Comparison of ENCODE assay signal across 13 mouse cellular contexts in genomic region chr5:104003256-104003931, GRCm38 (mm10). TPM values are rescaled to one million over a fixed set of nuclear protein-coding genes. Genes with fewer than 3 reads are reported as not detected.
DNase-seq lines count a peak whose midpoint lies in the region; ATAC-seq and TF ChIP-seq lines count a peak whose summit lies in the region.
"Had no signal": no experiment of that assay in that cellular context is flagged by ENCODE, and none has a peak within 500 bp of the region (broad histone marks: within the 10 kb centered on the region; RNA-seq: fewer than 3 reads in every experiment).

No protein-coding gene starts in this region.

- no peaks in the 10 kb centered on the region for H3K9me3 ChIP-seq in embryonic facial prominence, embryonic 13.5 days
- H3K9me3 ChIP-seq in hindbrain, postnatal 0 days (ENCODE audit: low read length): no peaks in the 10 kb centered on the region
- H3K9me3 ChIP-seq in midbrain, embryonic 11.5 days (ENCODE audit: control insufficient read depth, low read length): no peaks in the 10 kb centered on the region
- no peaks in the 10 kb centered on the region for H3K9me3 ChIP-seq in heart, embryonic 12.5 days (replicated peaks)

- peak overlapping the region; percentile 33 for H3K4me2 ChIP-seq in embryonic facial prominence, embryonic 13.5 days
- peak overlapping the region; percentile 14; the same call in 1 of the 2 replicates for H3K4me2 ChIP-seq in hindbrain, postnatal 0 days (ENCODE audit: low read depth, low read length)
- peak overlapping the region; percentile 29; the same call in 1 of the 2 replicates for H3K4me2 ChIP-seq in midbrain, embryonic 11.5 days
- H3K4me2 ChIP-seq in heart, embryonic 12.5 days: no peak overlapping the region

- peak overlapping the region; percentile 8; the same call in 1 of the 2 replicates for H3K4me3 ChIP-seq in embryonic facial prominence, embryonic 13.5 days
- H3K4me3 ChIP-seq in hindbrain, postnatal 0 days (ENCODE audit: low read length): no peak overlapping the region
- no peak overlapping the region for H3K4me3 ChIP-seq in midbrain, embryonic 11.5 days (ENCODE audit: low read depth, low read length)
- no peak overlapping the region for H3K4me3 ChIP-seq in heart, embryonic 12.5 days

- 0 out of 2 replicates have a peak overlapping the region, but pooled peaks have one; percentile 27 for H3K9ac ChIP-seq in embryonic facial prominence, embryonic 13.5 days
- no peak overlapping the region for H3K9ac ChIP-seq in hindbrain, postnatal 0 days (replicated peaks; ENCODE audit: low read length)
- H3K9ac ChIP-seq in midbrain, embryonic 11.5 days (ENCODE audit: low read length): no peak overlapping the region
- no peak overlapping the region for H3K9ac ChIP-seq in heart, embryonic 12.5 days

- H3K27ac ChIP-seq in embryonic facial prominence, embryonic 13.5 days: peak overlapping the region; percentile 22; the same call in 1 of the 2 replicates
- no peak overlapping the region for H3K27ac ChIP-seq in hindbrain, postnatal 0 days
- H3K27ac ChIP-seq in midbrain, embryonic 11.5 days (ENCODE audit: low read depth, low read length): no peak overlapping the region
- H3K27ac ChIP-seq in heart, embryonic 12.5 days (ENCODE audit: poor library complexity, severe bottlenecking): no peak overlapping the region

- no peak for TF ChIP-seq CTCF in hindbrain, postnatal 0 days (IDR thresholded peaks at IDR 0.05; ENCODE audit: low read depth)

- H3K27me3 ChIP-seq in embryonic facial prominence, embryonic 13.5 days: no peaks in the 10 kb centered on the region
- H3K27me3 ChIP-seq in hindbrain, postnatal 0 days (ENCODE audit: insufficient read depth, low read length): no peaks in the 10 kb centered on the region
- no peaks in the 10 kb centered on the region for H3K27me3 ChIP-seq in midbrain, embryonic 11.5 days (ENCODE audit: control insufficient read depth, insufficient read depth, low read length)
- no peaks in the 10 kb centered on the region for H3K27me3 ChIP-seq in heart, embryonic 12.5 days (replicated peaks)

- no peaks in the 10 kb centered on the region; the same call in 1 of the 2 replicates for H3K36me3 ChIP-seq in embryonic facial prominence, embryonic 13.5 days
- H3K36me3 ChIP-seq in hindbrain, postnatal 0 days (ENCODE audit: insufficient read depth, low read length): no peaks in the 10 kb centered on the region
- H3K36me3 ChIP-seq in midbrain, embryonic 11.5 days (ENCODE audit: control insufficient read depth, insufficient read depth, low read length): no peaks in the 10 kb centered on the region
- peaks cover 44% of the 10 kb centered on the region for H3K36me3 ChIP-seq in heart, embryonic 12.5 days

- no peaks in the 10 kb centered on the region for H3K4me1 ChIP-seq in embryonic facial prominence, embryonic 13.5 days
- no peaks in the 10 kb centered on the region for H3K4me1 ChIP-seq in hindbrain, postnatal 0 days (ENCODE audit: insufficient read depth, low read length)
- H3K4me1 ChIP-seq in midbrain, embryonic 11.5 days (ENCODE audit: control insufficient read depth, insufficient read depth, low read length): no peaks in the 10 kb centered on the region
- no peaks in the 10 kb centered on the region for H3K4me1 ChIP-seq in heart, embryonic 12.5 days (replicated peaks)

- DNase-seq in brain, adult 2 months (ENCODE audit: low read depth, low spot score): peak; percentile 13
- no peak for DNase-seq in hindbrain, postnatal 0 days (ENCODE audit: low spot score)
- peak; percentile 73 for DNase-seq in midbrain, embryonic 11.5 days (ENCODE audit: low spot score, missing footprints)
- DNase-seq in B cell, adult 2 months: no peak
- DNase-seq in cerebellum, adult 11-12 months: no peak
- DNase-seq: cerebellum, adult 2 months; layer of hippocampus, postnatal 36 days; right cerebral cortex, postnatal 25 days had no signal

- WGBS in embryonic facial prominence, embryonic 13.5 days: 40% methylated on average over 15 of the region's 15 CpGs
- WGBS in hindbrain, postnatal 0 days: 60% methylated on average over 15 of the region's 15 CpGs
- WGBS in midbrain, embryonic 11.5 days: 50% methylated on average over 15 of the region's 15 CpGs
- 50% methylated on average over 15 of the region's 15 CpGs for WGBS in heart, embryonic 12.5 days

- no peak for ATAC-seq in embryonic facial prominence, embryonic 13.5 days (ENCODE audit: insufficient number of reproducible peaks, insufficient read depth, low FRiP score, low TSS enrichment, low read depth)
- ATAC-seq in hindbrain, postnatal 0 days: no peak
- ATAC-seq in midbrain, embryonic 11.5 days (ENCODE audit: low FRiP score): no peak
- no peak for ATAC-seq in cerebellum, adult (ENCODE audit: insufficient number of reproducible peaks, low FRiP score, low TSS enrichment)
- no peak for ATAC-seq in heart, embryonic 12.5 days (ENCODE audit: insufficient number of reproducible peaks, low FRiP score)

RNA-seq across cellular contexts. Expression of gene Hsd17b11, which starts 18.3 kb away (rescaled TPM):
- polyA plus RNA-seq in embryonic facial prominence, embryonic 13.5 days (2015; fragmentation: Nextera tagmentation; extraction: Ambion mirVana): 2.8 and 3.6 TPM in 2 replicates
- 15.2 and 20.5 TPM in 2 replicates for total RNA-seq in hindbrain, postnatal 0 days (2014; rRNA removed)
- polyA plus RNA-seq in hindbrain, postnatal 0 days (2015; fragmentation: Nextera tagmentation; extraction: Ambion mirVana): 4.5 and 5.4 TPM in 2 replicates
- polyA plus RNA-seq in midbrain, embryonic 11.5 days (2014; fragmentation: Nextera tagmentation; extraction: Ambion mirVana): 1.1 TPM in 2 replicates
- 3.9 and 4.3 TPM in 2 replicates for polyA plus RNA-seq in heart, embryonic 12.5 days (2016; fragmentation: Nextera tagmentation; extraction: Ambion mirVana)

RNA-seq across cellular contexts. Expression of gene Hsd17b13, which starts 26.2 kb away (rescaled TPM):
- polyA plus RNA-seq in embryonic facial prominence, embryonic 13.5 days (2015; fragmentation: Nextera tagmentation; extraction: Ambion mirVana): 0.54 TPM in 1 of 2 replicates, not detected in the other
- not detected in 2 replicates for total RNA-seq in hindbrain, postnatal 0 days (2014; rRNA removed)
- not detected in 2 replicates for polyA plus RNA-seq in hindbrain, postnatal 0 days (2015; fragmentation: Nextera tagmentation; extraction: Ambion mirVana)
- not detected in 2 replicates for polyA plus RNA-seq in midbrain, embryonic 11.5 days (2014; fragmentation: Nextera tagmentation; extraction: Ambion mirVana)
- polyA plus RNA-seq in heart, embryonic 12.5 days (2016; fragmentation: Nextera tagmentation; extraction: Ambion mirVana): not detected in 2 replicates
- total RNA-seq: hematopoietic stem cell, adult 5-6 weeks; layer of hippocampus, postnatal 36 days; megakaryocyte-erythroid progenitor cell, adult 5-6 weeks had no signal
- polyA plus RNA-seq: cerebellum, adult 2 months had no signal

RNA-seq across cellular contexts. Expression of gene Nudt9, which starts 42.7 kb away (rescaled TPM):
- polyA plus RNA-seq in embryonic facial prominence, embryonic 13.5 days (2015; fragmentation: Nextera tagmentation; extraction: Ambion mirVana): 63.0 and 64.0 TPM in 2 replicates
- 54.9 and 59.1 TPM in 2 replicates for total RNA-seq in hindbrain, postnatal 0 days (2014; rRNA removed)
- polyA plus RNA-seq in hindbrain, postnatal 0 days (2015; fragmentation: Nextera tagmentation; extraction: Ambion mirVana): 72.6 and 80.2 TPM in 2 replicates
- polyA plus RNA-seq in midbrain, embryonic 11.5 days (2014; fragmentation: Nextera tagmentation; extraction: Ambion mirVana): 61.8 and 64.7 TPM in 2 replicates
- 57.2 and 57.3 TPM in 2 replicates for polyA plus RNA-seq in heart, embryonic 12.5 days (2016; fragmentation: Nextera tagmentation; extraction: Ambion mirVana)

Comparison
In these comparisons a context has a peak if more than half of its experiments do, and no peak if none do; other contexts are left out.
1. DNase-seq: peak in brain, adult 2 months (single experiment) and midbrain, embryonic 11.5 days (single experiment); none in hindbrain, postnatal 0 days (single experiment), B cell, adult 2 months (0 of 2) and cerebellum, adult 11-12 months (single experiment).